Mouse (Mus musculus): ENCODE data around the gene Stx1b. TPM values are rescaled to one million over a fixed set of nuclear protein-coding genes. Genes with fewer than 3 reads are reported as not detected.
A peak's percentile ranks its signal among the peaks of the same experiment; 100 is the strongest.

The Stx1b gene
- total RNA-seq, 1 experiment from 2014 or later = 7.8 TPM

DNA sequence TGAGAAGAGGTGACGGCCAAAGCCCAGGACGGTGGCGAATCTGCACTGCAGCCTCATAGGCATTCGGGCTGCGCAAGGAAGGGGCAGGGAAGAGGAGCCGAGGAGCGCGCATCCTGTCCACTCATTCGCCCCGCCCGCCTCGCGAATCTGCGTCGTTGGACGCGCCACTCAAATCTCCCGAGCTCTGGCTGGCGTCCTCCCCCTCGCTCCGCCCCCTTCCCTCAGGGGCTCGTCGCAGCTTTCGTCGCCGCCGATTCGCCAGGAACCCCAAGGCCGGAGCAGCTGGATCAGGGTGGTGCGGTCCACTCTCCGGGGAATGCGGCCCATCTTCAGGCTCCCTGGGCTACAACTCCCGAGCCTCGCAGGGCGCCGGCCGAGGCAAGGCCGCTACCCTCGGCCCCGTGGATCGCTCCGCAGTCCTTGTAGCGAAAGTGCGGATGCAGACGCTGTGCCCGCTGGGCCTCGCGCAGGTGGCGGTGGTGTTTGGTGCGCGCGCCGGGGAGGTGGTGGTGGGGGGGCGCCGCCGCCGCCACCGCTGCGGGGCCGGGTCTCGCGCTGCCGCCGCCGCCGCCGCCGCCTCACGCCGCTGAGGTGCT is 47.4 kb downstream of the Stx1b start:
- DNase-seq = peak; percentile 99

DNA sequence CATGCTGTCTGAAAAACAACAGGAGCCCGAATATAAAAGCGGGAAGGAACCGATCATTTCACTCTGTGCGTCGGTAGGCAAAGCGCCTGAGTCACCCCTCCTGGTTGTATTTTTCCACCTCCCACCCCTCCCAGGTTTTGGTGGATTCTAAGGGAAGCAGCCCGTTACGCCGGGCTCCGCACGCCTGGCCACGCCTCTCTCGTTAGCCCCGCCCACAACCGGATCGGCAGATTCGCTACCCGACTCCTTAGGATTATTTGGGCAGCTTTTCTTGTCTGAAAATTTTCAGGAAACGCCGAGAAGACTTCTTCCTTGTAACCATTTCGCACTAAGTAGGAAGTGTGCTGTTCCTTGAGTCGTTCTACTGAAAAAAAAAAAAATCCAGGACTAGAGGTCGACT is 47.9 kb downstream of the Stx1b start, which contains the start of gene Setd1a:
TSS of gene Setd1a (plus strand) at position 245 of the 400 bp plus-strand sequence.
- peak; percentile 94 for DNase-seq

DNA sequence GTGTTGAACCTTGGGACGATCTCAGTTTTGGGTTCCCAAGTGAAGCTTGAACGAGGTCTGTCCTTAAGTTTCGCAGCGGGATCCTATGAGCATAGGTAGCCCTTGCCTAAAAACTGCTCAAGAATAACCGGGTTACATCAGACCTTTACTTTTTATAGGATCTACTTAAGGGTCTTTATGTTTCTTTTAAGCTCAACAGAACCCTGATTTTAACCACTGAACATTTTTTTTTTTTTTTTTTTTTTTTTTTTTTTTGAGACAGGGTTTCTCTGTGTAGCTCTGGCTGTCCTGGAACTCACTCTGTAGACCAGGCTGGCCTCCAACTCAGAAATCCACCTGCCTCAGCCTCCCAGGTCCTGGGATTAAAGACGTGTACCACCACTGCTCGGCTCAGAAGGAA is 48.5 kb downstream of the Stx1b start:
- DNase-seq = peak; percentile 27

DNA sequence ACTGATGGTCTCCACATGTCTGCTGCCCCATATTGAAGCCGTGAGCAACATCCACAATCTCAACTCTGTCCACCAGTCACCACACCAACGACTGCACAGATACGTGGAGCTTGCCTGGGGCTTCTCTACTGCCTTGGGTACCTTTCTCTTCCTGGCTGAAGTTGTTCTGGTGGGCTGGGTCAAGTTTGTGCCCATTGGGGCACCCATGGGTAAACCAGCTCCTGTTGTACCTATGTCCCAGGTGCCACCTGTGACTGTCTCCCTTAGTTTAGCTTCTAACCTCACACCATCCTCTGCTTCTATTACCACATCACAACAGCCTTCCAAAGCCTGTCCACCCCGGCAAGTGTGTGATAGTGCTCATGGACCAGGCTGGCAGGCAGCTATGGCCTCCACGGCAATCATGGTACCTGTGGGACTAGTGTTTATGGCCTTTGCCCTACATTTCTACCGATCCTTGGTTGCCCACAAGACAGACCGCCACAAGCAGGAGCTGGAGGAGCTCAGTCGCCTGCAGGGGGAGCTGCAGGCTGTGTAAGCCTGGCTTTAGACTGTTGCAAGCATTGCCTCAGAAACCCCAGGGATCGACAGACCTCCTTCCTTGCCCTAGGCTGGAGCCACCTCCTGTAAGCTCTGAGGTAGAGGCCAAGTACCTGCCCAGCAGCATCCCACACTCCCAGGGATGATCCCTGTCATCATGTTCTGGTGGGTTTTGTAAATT is 50.5 kb downstream of the Stx1b start:
- peak; percentile 90 for DNase-seq

DNA sequence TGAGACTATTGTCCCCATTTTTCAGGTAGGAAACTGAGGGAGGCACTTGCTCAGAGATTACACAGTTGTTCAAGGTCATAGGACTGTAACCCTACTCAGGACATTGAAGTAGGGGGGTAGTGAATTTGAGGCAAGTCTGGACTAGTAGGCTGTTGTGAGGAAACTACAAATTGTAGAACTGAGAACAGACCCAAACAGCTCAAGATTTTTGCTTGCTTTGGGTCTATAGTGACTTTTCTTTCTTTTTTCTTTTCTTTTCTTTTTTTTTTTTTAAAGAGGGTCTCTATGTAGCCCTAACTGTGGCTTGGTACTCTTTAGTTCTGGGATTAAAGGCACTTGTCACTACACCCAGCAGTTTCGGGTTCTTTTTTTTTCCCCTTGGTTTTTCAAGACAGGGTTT is 51.8 kb downstream of the Stx1b start:
- no peak for DNase-seq

DNA sequence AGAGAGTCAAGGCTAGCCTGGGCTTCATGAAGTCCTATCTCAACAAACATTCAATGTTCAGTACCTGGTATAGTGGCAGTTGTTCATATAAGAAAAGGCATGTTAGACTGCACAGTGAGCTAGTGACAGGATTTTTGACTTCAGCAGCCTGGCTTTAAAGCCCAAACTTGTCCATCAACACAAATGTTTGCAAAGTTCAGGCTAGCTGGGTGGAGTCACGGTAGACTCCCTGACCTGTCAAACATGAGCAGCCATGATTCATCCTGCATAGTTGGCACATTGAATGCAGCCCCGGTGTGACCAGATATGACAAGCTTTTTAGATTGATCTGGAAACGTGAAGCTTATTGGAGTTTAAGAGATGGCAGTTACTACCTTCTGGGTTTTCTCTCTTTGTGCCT is 52.3 kb downstream of the Stx1b start:
- no peak for DNase-seq

DNA sequence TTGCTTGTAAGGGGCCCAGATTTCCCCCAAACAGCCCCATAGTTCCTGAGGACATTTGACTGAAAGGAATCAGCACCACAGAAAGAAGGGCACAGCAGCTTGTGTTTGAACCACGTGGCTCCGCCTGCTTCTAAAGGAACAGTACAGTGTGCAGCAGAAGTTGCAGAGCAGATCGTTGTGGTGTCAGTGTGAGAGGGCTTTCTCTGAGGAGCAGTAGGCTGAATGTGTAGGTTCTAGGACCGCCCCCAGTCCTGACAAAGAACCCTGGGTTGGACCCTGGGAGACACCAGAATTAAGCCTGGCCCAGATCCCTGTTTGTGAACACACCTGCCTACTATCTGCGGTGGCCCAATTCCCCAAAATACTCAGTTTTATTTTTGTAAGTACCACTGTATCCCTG is 53.1 kb downstream of the Stx1b start:
- DNase-seq = no peak

DNA sequence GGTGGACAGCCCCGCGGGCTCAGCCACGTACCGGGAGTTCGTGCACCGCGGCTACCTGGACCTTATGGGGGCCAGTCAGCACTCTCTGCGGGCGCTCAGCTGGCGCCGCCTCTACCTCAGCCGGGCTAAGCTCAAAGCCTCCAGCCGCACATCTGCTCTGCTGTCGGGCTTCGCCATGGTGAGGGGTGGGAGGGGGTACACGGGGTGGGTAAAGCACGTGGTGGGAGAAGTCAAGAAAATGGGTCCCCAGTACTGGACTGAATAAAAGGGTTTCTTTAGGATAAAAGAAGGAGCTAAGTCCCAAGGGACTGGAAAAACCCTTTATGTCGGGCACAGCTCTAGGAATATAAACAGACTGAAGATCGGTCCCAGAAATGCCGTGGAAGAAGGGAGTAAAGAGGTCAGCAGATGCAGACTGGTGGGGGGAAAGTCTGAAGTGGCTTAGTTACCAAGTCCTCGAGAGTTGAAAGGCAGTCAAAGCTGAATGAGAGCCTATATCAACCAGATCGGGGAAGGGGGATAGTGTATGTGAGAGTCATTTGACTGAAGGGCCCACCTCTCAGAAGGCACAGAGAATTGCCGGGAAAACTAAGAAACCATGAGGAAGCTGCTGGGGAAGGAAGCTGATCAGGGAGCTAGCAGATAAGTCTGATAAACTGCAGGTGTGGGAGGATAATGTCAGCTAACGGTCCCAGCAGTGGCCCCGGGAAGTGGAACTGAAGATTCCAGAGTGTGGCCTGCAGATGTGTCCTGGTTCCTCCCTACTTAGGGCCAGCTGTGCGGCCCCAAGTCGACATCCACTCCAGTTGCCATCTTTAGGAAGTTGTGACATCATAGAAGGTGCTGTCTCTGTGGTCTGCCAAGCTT is 54.1 kb downstream of the Stx1b start:
- DNase-seq = peak; percentile 18

DNA sequence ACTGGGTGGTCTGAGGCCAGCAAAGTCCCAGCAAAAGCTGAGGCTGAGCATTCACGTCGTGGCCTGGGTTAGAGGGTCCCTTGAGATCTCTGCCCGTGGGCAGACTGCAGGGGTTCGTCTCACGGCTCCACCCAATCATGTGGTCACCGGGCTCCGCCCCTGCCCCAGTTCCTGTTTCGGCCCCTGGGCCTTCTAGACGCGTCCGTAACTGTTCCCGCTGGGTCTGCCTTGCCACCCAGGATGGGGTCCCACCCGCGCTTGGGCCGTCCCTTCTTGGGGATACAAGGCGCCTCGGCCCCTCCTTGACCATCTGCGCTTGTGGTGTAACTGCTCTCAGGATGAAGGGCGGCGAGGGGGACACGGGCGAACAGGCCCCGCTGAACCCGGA is 54.7 kb downstream of the Stx1b start, which contains the start of gene Orai3:
TSS of gene Orai3 (plus strand) at position 165 of the 388 bp plus-strand sequence.
- DNase-seq = peak; percentile 93

DNA sequence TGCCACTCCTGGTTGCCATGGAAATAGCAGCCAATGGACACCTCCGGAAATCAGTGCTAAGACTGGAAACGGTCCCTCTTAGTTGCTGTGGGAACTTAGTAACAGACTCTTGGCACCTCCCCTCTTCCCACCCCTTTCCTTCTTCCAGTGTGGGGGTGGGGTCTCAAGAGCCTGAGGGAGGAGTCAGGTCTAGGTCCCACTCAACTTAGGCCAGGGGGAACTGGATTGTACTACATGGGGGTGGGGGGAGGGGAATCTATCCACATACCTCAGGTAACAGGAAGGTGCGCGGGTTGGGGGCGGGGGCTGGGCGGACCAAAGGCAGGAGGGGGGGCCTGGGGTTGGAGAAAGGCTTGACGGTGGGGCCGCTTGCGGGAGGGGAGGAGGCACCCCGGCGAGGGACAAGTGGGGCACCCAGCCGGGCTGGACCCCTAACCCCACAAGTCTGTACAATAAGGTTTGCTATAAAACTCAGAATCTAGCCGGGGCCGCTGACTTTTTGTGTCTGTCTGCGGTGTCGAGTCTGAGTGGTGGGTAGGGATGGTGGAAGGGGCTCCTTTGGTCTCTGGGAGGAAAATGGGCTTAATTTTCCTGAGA is 55.3 kb downstream of the Stx1b start:
- peak; percentile 97 for DNase-seq

DNA sequence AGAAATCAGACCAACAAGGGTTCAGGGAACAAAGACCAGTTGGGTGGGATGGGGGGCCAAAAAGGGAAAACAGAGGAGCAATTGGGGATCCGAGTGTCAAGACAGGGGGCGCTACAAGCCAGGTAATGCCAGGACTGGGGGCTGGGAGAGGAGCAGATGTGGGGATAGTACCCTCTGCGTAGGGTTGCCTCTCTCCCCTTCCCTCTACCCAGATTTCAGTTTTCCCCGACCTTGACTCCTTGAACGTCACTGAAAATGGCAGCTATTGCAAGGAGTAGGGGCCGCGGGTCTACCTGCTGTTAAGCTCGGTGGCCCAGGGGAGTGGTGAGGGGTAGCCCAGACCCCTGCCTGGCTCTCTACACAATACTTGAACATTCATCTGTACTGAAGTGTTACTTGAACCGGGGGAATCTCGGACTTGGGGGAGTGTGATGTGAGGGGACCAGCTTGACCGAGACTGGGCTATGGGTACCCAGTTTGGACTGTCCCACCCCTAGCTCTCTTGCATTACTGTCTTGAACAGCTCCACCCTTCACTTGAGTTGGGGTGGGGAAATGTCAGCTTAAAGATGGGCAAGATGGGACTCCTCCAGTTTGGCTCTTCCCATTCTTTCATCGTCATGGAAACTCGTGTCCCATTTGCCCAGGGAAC is 55.9 kb downstream of the Stx1b start:
- peak; percentile 40 for DNase-seq

DNA sequence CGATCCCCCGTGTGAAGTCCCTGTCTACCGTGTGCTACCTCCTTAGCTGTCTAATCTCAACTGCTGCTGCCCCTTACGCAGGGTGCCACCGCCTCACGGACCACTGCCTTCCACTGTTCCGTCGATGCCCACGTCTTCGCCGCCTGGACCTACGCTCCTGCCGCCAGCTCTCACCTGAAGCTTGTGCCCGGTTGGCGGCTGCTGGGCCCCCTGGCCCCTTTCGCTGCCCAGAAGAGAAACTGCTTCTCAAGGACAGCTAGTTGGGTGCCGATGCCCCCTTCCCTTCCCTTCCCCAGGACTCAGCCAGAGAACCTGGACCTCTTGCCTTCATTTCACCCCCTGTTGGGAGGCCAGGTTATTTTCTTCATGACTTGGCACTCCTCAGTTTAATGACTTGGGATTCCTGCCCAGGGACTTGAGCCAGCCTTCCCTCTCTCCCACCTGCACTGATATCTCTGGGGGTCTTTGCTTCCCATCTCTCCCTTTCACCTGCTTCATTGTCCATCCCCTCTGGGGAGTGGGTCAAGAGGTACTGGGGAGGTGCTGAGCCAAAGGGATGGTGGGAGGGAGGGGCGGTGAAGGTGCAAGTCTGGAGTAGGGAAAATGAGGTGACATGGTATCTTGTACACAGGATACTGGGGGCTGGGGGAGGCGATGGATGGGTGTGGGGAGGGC is 56.5 kb downstream of the Stx1b start:
- no peak for DNase-seq

DNA sequence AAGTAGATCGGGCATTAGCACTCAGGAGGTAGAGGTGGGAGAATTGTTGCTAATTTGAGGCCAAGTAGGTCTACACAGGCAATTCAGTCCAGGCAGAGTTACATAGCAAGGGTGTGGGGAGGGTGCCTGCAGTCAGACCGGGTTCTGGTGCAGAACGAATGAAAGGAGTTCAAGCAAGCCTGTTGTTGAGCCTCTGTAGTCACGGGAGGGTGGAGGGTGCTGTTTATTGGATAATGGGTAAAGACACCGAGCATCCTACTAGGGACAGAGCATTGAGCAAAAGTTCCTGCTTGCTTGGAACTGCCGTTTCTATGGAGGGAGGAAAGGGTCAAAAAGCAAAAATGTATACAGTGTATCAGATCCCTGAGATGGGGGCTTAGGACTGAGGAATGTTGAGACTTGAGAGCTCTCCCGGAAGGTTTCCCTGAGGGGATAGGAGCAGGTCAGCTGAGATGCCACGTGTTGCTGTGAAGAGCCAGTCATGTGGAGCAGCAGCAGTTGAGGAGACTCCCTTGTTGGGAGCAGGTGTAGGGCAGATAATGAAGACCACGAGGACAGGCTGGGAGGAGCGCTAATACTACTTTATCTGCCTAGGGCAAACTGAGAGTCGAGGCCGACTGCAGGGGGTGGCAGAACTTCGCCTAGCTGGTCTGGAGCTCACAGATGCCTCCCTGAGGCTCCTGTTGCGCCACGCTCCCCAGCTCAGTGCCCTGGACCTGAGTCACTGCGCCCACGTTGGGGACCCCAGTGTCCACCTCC is 57.3 kb downstream of the Stx1b start:
- no peak for DNase-seq

DNA sequence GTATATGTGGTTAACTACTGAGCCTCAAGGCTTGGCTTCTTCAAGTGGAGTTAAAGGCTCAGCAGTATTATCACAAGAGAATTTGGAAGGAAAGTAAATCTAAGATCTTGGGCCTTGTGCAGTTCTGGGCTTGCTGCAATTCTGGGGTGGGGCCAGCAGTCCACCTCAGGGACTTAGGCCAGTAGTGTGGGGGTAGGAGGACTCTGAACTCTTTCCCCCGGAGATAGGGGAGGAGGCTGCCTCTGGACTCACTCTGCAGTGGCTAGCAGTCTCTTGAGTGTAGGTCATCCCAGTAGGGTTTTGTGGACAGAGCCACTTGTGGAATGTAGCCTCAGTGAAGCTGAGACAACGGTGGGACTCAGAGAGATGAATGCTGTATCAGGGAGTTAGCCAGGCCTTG is 58.6 kb downstream of the Stx1b start:
- peak; percentile 45 for DNase-seq

DNA sequence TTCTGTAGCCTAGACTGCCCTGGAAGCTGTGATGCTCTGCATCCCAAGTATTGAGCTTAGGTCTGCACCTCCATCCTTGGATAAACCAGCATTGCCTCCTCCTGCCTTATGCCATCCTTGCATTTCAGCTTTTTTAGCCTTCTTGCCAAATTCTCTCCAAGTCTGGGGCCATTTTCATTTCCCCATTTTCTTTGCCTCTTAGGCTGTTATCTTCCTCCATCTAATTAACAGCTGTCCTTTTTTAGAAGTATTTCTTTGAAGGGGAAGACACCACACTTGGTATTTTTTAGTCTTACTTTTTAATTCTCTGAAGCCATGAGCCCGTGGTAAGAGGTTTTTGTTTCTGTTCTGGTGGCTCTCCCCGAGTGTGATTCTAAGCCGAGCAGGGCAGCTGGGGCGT is 60.7 kb downstream of the Stx1b start:
- DNase-seq = no peak

DNA sequence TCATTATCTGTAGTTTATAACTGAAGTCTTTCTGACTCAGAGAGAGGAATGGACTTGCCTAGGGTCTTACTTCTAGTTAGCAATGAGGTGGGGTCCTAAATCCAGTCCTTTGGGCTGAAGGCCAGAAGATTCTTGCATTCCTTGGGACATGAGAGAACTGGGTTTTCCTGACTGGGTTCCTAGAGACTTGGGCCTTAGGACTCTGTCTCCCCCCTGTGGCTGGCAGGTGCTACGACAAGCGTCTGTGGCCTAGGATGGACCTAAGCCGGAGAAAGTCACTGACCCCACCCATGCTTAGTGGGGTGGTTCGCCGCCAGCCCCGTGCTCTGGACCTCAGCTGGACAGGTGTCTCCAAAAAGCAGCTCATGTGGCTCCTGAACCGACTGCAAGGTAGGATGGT is 63.3 kb downstream of the Stx1b start:
- peak; percentile 85 for DNase-seq

DNA sequence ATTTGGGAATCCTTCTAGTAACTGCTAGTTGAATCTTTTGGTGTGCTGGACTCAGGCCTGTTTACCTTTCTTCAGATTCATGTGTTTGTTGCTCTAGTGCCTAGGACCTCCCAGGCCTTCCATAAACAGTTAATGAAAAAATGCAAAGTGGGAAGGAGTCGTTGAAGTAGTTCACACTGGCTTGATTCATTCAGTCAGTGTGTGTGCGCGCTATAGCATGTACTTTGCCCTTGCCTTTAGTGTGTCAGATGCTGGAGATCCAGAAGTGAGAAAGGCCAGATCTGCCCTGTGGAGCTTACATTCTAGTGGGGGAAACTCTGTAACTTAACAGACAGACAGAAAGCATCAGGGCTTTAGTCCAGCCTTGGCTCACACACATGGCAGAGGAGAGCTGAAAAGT is 63.9 kb downstream of the Stx1b start:
- no peak for DNase-seq

DNA sequence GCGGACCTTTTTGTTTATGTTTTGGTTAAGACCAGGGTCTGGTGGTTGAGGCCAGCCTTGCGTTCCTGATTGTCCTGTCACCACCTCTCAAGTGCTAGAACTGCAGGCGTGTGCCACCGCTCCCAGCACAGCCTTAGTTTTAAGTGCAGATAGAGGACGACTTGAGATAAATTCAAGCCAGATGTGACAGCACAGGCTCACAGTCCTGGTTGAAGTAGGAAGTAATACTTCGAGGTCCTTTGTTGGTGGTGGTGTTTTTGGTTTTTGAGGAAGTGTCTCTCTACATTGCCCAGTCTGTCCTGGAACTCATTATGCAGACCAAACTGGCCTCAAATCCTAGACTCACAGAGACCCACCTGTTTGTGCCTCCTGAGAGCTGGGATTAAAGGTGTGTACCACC is 64.6 kb downstream of the Stx1b start:
- no peak for DNase-seq
